Mouse (Mus musculus) C2C12 (cell line): ENCODE results near the gene Zfp451.

Experiments
- CTCF ChIP-seq: IDR thresholded peaks from one replicate; pipeline ENCODE4 v1.5.1; 2011; ENCODE audit not compliant: control insufficient read depth, insufficient read depth, insufficient read length
- MAX ChIP-seq: IDR thresholded peaks from one replicate; pipeline ENCODE4 v1.6.1; 2011; ENCODE audit warnings: mild to moderate bottlenecking, control low read depth
- MYOD1 ChIP-seq: IDR thresholded peaks from one replicate; pipeline ENCODE4 v1.6.1; 2011; ENCODE audit warnings: low read depth; ENCODE audit not compliant: control insufficient read depth, insufficient read length

- TF ChIP-seq CTCF (no peak), MAX (no peak), MYOD1 (no peak)
Observed at GRCm38 (mm10) chr1:33714796-33715195, 99.6 kb downstream of the Zfp451 start.
